Mouse (Mus musculus): ENCODE measurements around the gene Gdf11.

- TF ChIP-seq CTCF (IDR thresholded peaks at IDR 0.05; ENCODE audit: control insufficient read depth, insufficient read depth, low read length) (no peak), POLR2A (IDR thresholded peaks at IDR 0.05; ENCODE audit: borderline replicate concordance, control insufficient read depth, low read depth, low read length) (no peak)
These were observed 52.1 kb downstream of the Gdf11 start for GRCm38 (mm10) chr10:128839434-128839833.
